Mouse (Mus musculus) kidney, adult 2 months (tissue): Measurements from ENCODE around the gene Lipc.

ENCODE experiments used
- CTCF ChIP-seq: fragments of 200-500 bp; conservative IDR thresholded peaks from 2 replicates; pipeline ENCODE4 v1.5.1; 2011; ENCODE audit warnings: low read depth, mild to moderate bottlenecking, control low read depth, low read length, moderate library complexity, mixed read lengths; ENCODE audit not compliant: insufficient read depth, insufficient read length
- POLR2A ChIP-seq: fragments of 200-500 bp; IDR thresholded peaks from one replicate; pipeline ENCODE4 v1.6.1; 2011; ENCODE audit warnings: low read depth, low read length, control low read depth

DNA sequence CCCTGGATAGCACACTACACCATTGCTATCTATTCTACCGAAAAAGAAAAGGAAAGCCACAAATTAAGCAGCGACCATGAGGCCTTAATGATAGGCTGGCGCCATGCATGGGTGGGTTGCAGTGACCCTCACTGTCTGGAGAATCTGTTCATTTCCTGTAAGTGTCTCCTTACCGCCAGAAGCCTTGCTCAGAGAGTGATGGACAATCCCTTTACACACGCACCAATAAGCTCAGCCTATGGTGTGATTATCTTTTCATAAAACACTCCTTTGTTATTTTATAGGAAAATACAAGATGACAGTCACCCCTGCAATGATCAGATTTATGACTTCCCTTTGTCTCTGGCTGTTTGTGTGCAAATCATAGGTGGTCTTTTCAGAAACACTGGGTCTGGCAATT, 92.8 kb downstream of the Lipc start:
- no peak for TF ChIP-seq CTCF
- TF ChIP-seq POLR2A, result no peak
